Mouse (Mus musculus): ENCODE results near the gene Asb16.

The Asb16 gene

GRCm38 (mm10) chr11:102311966-102312365 lies 43.4 kb downstream of the Asb16 start:
- no peak for DNase-seq

GRCm38 (mm10) chr11:102312586-102312985 lies 44.0 kb downstream of the Asb16 start:
- no peak for DNase-seq

- DNase-seq, result peak; percentile 31
Measured at GRCm38 (mm10) chr11:102314321-102314720, 45.8 kb downstream of the Asb16 start.

- DNase-seq, result peak; percentile 71
Measured at GRCm38 (mm10) chr11:102315690-102316571, 47.4 kb downstream of the Asb16 start.

- peak; percentile 92 for DNase-seq
Measured at GRCm38 (mm10) chr11:102316572-102317297, 48.2 kb downstream of the Asb16 start.

- peak; percentile 79 for DNase-seq
Measured at GRCm38 (mm10) chr11:102317298-102317900, 48.9 kb downstream of the Asb16 start.

- DNase-seq, result peak; percentile 80
Measured at GRCm38 (mm10) chr11:102317901-102318575, 49.5 kb downstream of the Asb16 start.

- DNase-seq, result peak; percentile 69
Measured at GRCm38 (mm10) chr11:102318576-102319409, 50.2 kb downstream of the Asb16 start.

GRCm38 (mm10) chr11:102319410-102319792 lies 50.9 kb downstream of the Asb16 start, which contains the start of gene Ubtf:
Ubtf (minus strand) TSS chr11:102319742.
- DNase-seq, result peak; percentile 96

GRCm38 (mm10) chr11:102319941-102320685 lies 51.6 kb downstream of the Asb16 start:
- peak; percentile 95 for DNase-seq

- DNase-seq, result peak; percentile 86
Measured at GRCm38 (mm10) chr11:102320686-102321005, 52.1 kb downstream of the Asb16 start.

- DNase-seq, result no peak
Measured at GRCm38 (mm10) chr11:102321931-102322330, 53.4 kb downstream of the Asb16 start.

- no peak for DNase-seq
Measured at GRCm38 (mm10) chr11:102323516-102323915, 55.0 kb downstream of the Asb16 start.

GRCm38 (mm10) chr11:102327250-102327649 lies 58.7 kb downstream of the Asb16 start:
- DNase-seq, result no peak

GRCm38 (mm10) chr11:102327839-102328238 lies 59.3 kb downstream of the Asb16 start:
- DNase-seq, result no peak
